Mouse (Mus musculus) midbrain, embryonic 14.5 days (tissue): ENCODE data around the gene Nlrp6. TPM values are rescaled to one million over a fixed set of nuclear protein-coding genes. Genes with fewer than 3 reads are reported as not detected.
"Not testable (repeated sequence)": the region's sequence is repeated elsewhere in the genome, so short reads cannot be mapped to it uniquely, and the experiment has no call there.

Experiments
- ATAC-seq: fragments of 200-750 bp; cut with Nextera tagmentation; 2 replicates; pipeline ENCODE4 v1.8.0; 2017; ENCODE audit warnings: moderate number of reproducible peaks, moderate library complexity; ENCODE audit not compliant: low FRiP score, low TSS enrichment
- DNase-seq: peaks from one replicate; pipeline ENCODE4 v3.0.0-alpha.2; 2015
- H3K27ac ChIP-seq: fragments of 300-500 bp; sonication (generic); replicated peaks from 2 replicates; pipeline ENCODE4 v1.5.1; 2014; ENCODE audit warnings: mild to moderate bottlenecking, low read depth, low read length, moderate library complexity
- H3K27me3 ChIP-seq: fragments of 300-500 bp; sonication (generic); 2 replicates; pipeline ENCODE4 v1.6.1; 2014; ENCODE audit warnings: low read length, control low read depth, mixed read lengths; ENCODE audit not compliant: control insufficient read depth, insufficient read depth
- H3K36me3 ChIP-seq: fragments of 300-500 bp; sonication (generic); 2 replicates; pipeline ENCODE4 v1.6.1; 2014; ENCODE audit warnings: low read length, control low read depth; ENCODE audit not compliant: control insufficient read depth, insufficient read depth
- H3K4me1 ChIP-seq: fragments of 300-500 bp; sonication (generic); 2 replicates; pipeline ENCODE4 v1.6.1; 2014; ENCODE audit warnings: mild to moderate bottlenecking, antibody characterized with exemption, low read length, control low read depth; ENCODE audit not compliant: control insufficient read depth, insufficient read depth
- H3K4me2 ChIP-seq: fragments of 300-500 bp; sonication (generic); 2 replicates; pipeline ENCODE4 v1.6.1; 2014; ENCODE audit warnings: mild to moderate bottlenecking, low read length, moderate library complexity
- H3K4me3 ChIP-seq: fragments of 300-500 bp; sonication (generic); replicated peaks from 2 replicates; pipeline ENCODE4 v1.5.1; 2014; ENCODE audit warnings: low read depth, low read length
- H3K9ac ChIP-seq: fragments of 300-500 bp; sonication (generic); replicated peaks from 2 replicates; pipeline ENCODE4 v1.6.1; 2014; ENCODE audit warnings: mild to moderate bottlenecking, low read length, moderate library complexity
- H3K9me3 ChIP-seq: fragments of 300-500 bp; sonication (generic); 2 replicates; pipeline ENCODE4 v1.6.1; 2016; ENCODE audit warnings: low read length, control low read depth, mixed read lengths; ENCODE audit not compliant: control insufficient read depth
- WGBS: fragments of 180-500 bp; shearing (Covaris S2); extraction: QIAGEN DNeasy Blood & Tissue Kit; methylation state at CpG from one replicate; pipeline ENCODE4 v1.1.7; 2014; 5-methylcytosine and 5-hydroxymethylcytosine counted together
- polyA plus RNA-seq: library from polyadenylated mRNA; unstranded; fragments of >200 nt; fragmentation: Nextera tagmentation; extraction: Ambion mirVana; gene quantifications from 2 replicates; pipeline ENCODE4 v1.2.1, GENCODE M21; 2014

Nlrp6 gene
- polyA plus RNA-seq, 1 experiment from 2014 or later: 0.32 TPM

- not testable (repeated sequence) for DNase-seq, ATAC-seq
- WGBS: 25% methylated on average over 3 of the region's 3 CpGs
Measured at GRCm38 (mm10) chr7:140968710-140969109, 48.0 kb downstream of the Nlrp6 start.

GRCm38 (mm10) chr7:140970931-140971330, 50.2 kb downstream of the Nlrp6 start:
- 51% methylated on average over 7 of the region's 7 CpGs for WGBS
- H3K4me3 ChIP-seq: no peak overlapping the region
- no peaks in the 10 kb centered on the region for H3K27me3 ChIP-seq
- H3K9me3 ChIP-seq: no peaks in the 10 kb centered on the region
- ATAC-seq: no peak
- no peak overlapping the region for H3K4me2 ChIP-seq
- 0 out of 2 replicates have a peak, but pooled peaks cover 2% of the 10 kb centered on the region for H3K4me1 ChIP-seq
- no peaks in the 10 kb centered on the region for H3K36me3 ChIP-seq
- no peak overlapping the region for H3K27ac ChIP-seq
- DNase-seq: no peak
- H3K9ac ChIP-seq: no peak overlapping the region

More at GRCm38 (mm10) chr7:140968710-140969109, 48.0 kb downstream of the Nlrp6 start:
- not testable (repeated sequence) for H3K9me3 ChIP-seq, H3K9ac ChIP-seq, H3K4me1 ChIP-seq, H3K4me2 ChIP-seq, H3K4me3 ChIP-seq, H3K27ac ChIP-seq, H3K27me3 ChIP-seq, H3K36me3 ChIP-seq

GRCm38 (mm10) chr7:140971479-140972171, 50.9 kb downstream of the Nlrp6 start:
- WGBS: 86% methylated on average over 8 of the region's 8 CpGs

DNA sequence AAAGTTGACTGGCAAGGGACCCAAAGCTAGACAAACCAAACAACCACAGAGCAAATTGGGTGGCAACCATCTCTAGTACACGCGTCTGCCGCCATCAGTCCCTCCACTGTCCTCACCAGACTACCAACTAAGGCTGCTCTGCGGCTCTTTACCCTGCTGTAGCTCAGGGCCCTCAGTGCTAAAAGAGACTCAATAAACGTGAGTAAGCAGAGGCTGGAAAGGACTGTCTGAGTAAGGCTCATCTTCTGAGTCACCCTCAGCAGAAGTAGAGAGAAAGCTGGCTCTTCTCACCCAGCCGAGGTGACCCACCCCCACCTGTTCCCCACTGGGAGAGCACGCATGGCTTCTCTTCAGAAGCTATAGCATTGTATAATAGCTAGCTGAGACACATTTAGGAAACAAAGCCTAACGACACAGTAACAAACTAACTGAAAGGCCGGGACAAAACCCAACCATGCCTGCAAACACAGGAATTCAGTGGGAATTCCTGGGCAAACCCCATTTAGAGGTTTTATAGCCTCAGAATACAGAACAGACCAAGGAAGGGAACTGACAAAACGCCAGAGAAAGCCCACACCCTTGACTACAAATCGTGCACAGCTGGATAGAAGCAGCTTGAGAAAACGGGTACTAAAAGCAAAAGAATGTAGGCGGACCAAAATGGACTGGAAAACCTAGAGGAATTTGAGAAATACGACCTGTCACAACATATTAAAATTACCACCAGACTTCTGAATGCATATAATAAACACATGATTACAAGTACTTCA, 52.9 kb downstream of the Nlrp6 start:
- Histone ChIP-seq H3K4me1 (0 out of 2 replicates have a peak, but pooled peaks cover 2% of the 10 kb centered on the region), H3K9ac (no peak overlapping the region), H3K4me3 (no peak overlapping the region), H3K27me3 (no peaks in the 10 kb centered on the region), H3K9me3 (no peaks in the 10 kb centered on the region), H3K4me2 (no peak overlapping the region), H3K27ac (no peak overlapping the region), H3K36me3 (no peaks in the 10 kb centered on the region)
- DNase-seq (no peak), ATAC-seq (no peak)
- 27% methylated on average over 14 of the region's 14 CpGs for WGBS

More at GRCm38 (mm10) chr7:140971479-140972171, 50.9 kb downstream of the Nlrp6 start:
- Histone ChIP-seq H3K4me1 (0 out of 2 replicates have a peak, but pooled peaks cover 2% of the 10 kb centered on the region), H3K27ac (no peak overlapping the region), H3K9me3 (no peaks in the 10 kb centered on the region), H3K36me3 (no peaks in the 10 kb centered on the region), H3K4me3 (no peak overlapping the region), H3K9ac (no peak overlapping the region), H3K4me2 (no peak overlapping the region), H3K27me3 (no peaks in the 10 kb centered on the region)
- ATAC-seq: no peak
- DNase-seq: no peak

DNA sequence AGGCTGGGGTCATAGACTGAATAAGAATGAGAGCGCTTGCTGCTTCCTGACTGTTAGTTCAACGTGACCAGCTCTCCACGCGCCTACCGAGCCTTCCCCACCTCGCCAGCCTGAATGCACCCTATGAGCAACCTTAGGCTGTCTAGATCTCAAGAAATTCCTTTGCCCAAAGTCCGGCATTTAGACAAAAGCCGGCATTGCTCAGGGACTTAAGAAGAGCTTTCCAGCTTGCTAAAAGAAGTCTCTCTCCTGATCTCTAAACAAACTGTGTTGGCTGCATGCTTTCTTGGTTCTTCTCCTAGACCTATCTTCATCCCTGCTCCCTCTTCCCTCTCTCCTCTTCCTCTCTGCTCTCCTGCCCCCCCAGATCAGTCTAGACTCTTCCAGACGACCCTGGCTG, 54.2 kb downstream of the Nlrp6 start:
- Histone ChIP-seq H3K27me3 (no peaks in the 10 kb centered on the region), H3K9ac (no peak overlapping the region), H3K4me3 (no peak overlapping the region), H3K27ac (no peak overlapping the region), H3K4me1 (0 out of 2 replicates have a peak, but pooled peaks cover 2% of the 10 kb centered on the region), H3K4me2 (no peak overlapping the region), H3K9me3 (no peaks in the 10 kb centered on the region), H3K36me3 (no peaks in the 10 kb centered on the region)
- DNase-seq (no peak), ATAC-seq (no peak)
- WGBS: 11% methylated on average over 9 of the region's 9 CpGs

GRCm38 (mm10) chr7:140975465-140975864, 54.8 kb downstream of the Nlrp6 start:
- DNase-seq (no peak), ATAC-seq (no peak)
- Histone ChIP-seq H3K4me2 (no peak overlapping the region), H3K9ac (no peak overlapping the region), H3K27ac (no peak overlapping the region), H3K9me3 (no peaks in the 10 kb centered on the region), H3K36me3 (no peaks in the 10 kb centered on the region), H3K4me1 (0 out of 2 replicates have a peak, but pooled peaks cover 2% of the 10 kb centered on the region), H3K4me3 (no peak overlapping the region), H3K27me3 (no peaks in the 10 kb centered on the region)
- WGBS: 20% methylated on average over 3 of the region's 3 CpGs

DNA sequence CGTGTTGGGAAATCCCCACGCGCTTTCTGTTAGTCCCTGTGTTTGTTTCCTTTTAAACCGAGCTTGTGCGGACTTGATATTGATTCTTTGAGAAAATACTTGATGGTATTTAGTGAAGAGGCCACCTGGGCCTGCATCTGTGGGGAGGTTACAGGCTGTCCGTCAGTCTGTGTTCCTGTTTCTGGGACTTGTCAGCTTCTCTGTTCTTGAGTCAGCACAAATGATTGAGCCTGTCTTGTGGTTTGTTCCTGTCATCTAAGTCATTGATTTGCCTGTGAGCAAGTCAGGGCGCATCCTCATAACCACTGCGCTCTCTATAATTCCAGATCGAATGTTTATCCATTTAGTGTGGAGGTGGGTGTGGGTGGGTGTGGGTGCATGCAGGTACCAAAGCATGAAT, 56.0 kb downstream of the Nlrp6 start:
- not testable (repeated sequence) for H3K36me3 ChIP-seq

More for the DNA sequence above, 56.0 kb downstream of the Nlrp6 start:
- WGBS: 95% methylated on average over 9 of the region's 9 CpGs
- not testable (repeated sequence) for H3K4me1 ChIP-seq, DNase-seq, H3K27me3 ChIP-seq, ATAC-seq, H3K27ac ChIP-seq, H3K9me3 ChIP-seq, H3K4me3 ChIP-seq, H3K9ac ChIP-seq, H3K4me2 ChIP-seq
